Comparison of ENCODE assay signal across 24 mouse cellular contexts in the genomic region with DNA sequence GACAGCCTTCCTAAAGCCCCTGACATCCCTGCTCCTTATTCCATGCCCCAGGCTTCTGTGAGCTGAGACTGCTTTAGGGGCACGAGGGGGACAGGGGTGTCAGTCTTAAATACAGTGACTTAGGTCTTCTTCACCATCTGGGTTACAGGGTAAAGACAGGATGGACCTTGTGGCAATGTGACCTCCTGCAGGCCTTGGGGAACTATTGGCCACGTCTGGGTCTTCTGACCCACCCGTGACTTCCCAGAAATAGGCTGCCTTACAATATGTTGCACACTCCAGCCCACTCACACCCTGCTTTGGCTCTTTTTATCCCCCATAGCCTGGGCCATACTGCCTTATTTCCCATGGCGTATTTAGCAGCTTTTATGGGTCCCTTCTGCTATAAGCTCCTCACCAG. TPM values are rescaled to one million over a fixed set of nuclear protein-coding genes. Genes with fewer than 3 reads are reported as not detected.
"Had no signal": no experiment of that assay in that cellular context is flagged by ENCODE, and none has a peak within 500 bp of the region (broad histone marks: within the 10 kb centered on the region; RNA-seq: fewer than 3 reads in every experiment).

No protein-coding gene starts in this region.

- H3K27me3 ChIP-seq: limb, embryonic 13.5 days; liver, embryonic 12.5 days; liver, embryonic 15.5 days; lung, embryonic 15.5 days had no signal

- DNase-seq: kidney, adult 18-20 months; kidney, adult 9 months; kidney, postnatal 14 days; kidney, postnatal 4 days; liver; lung, adult 18-20 months; lung, postnatal 10 days; lung, postnatal 4 days; midbrain, embryonic 14.5 days; thymus, postnatal 25 days had no signal

- H3K36me3 ChIP-seq: limb, embryonic 13.5 days; liver, embryonic 12.5 days; liver, embryonic 15.5 days; lung, embryonic 15.5 days had no signal

- H3K9me3 ChIP-seq: limb, embryonic 13.5 days; liver, embryonic 12.5 days; liver, embryonic 15.5 days; lung, embryonic 15.5 days had no signal

- H3K9ac ChIP-seq: limb, embryonic 13.5 days; liver, embryonic 12.5 days; liver, embryonic 15.5 days; lung, embryonic 15.5 days had no signal

- H3K27ac ChIP-seq: left cerebral cortex, adult 2 months; limb, embryonic 13.5 days; liver, embryonic 12.5 days; liver, embryonic 15.5 days; lung, embryonic 15.5 days had no signal

- ATAC-seq: liver, embryonic 12.5 days had no signal

- H3K4me3 ChIP-seq: left cerebral cortex, adult 2 months; limb, embryonic 13.5 days; liver, embryonic 12.5 days; liver, embryonic 15.5 days; lung, embryonic 15.5 days had no signal

- H3K4me2 ChIP-seq: limb, embryonic 13.5 days; liver, embryonic 12.5 days; liver, embryonic 15.5 days; lung, embryonic 15.5 days; midbrain, embryonic 11.5 days had no signal

RNA-seq across cellular contexts. Expression of gene F830045P16Rik, which starts 8.5 kb away (rescaled TPM):
- total RNA-seq: megakaryocyte progenitor cell, adult 5-6 weeks had no signal
- polyA plus RNA-seq: kidney, embryonic 16.5 days; liver, embryonic 12.5 days; liver, embryonic 15.5 days; lung, embryonic 15.5 days; midbrain, embryonic 14.5 days; midbrain, postnatal 0 days; neural tube, embryonic 11.5 days; neural tube, embryonic 14.5 days; small intestine, adult 2 months; thymus, postnatal 0 days; urinary bladder, adult 2 months had no signal
